Mouse (Mus musculus) left cerebral cortex, adult 18-20 months (tissue): ENCODE results near the gene Gm11639. TPM values are rescaled to one million over a fixed set of nuclear protein-coding genes. Genes with fewer than 3 reads are reported as not detected.

ENCODE experiments used
- DNase-seq, 2 experiments: peaks; one replicate each; pipeline ENCODE4 v3.0.0; 2021 to 2022; ENCODE audit warnings: low spot score in 2 of 2, mixed read lengths in 1 of 2
- total RNA-seq, 2 experiments: library from RNA; stranded (reverse); gene quantifications; 2 replicates each; pipeline ENCODE4 v1.2.3; 2021

Gene Gm11639
- total RNA-seq, 2 experiments from 2014 or later: 0.49 to 1.2 TPM

- no peak for DNase-seq
These were observed 18.6 kb downstream of the Gm11639 start for GRCm38 (mm10) chr11:104704097-104704496.

GRCm38 (mm10) chr11:104707084-104707483 is 21.6 kb downstream of the Gm11639 start:
- DNase-seq: no peak

GRCm38 (mm10) chr11:104744995-104745568 is 59.6 kb downstream of the Gm11639 start:
- no peak for DNase-seq

- DNase-seq: no peak
These were observed 80.3 kb downstream of the Gm11639 start for GRCm38 (mm10) chr11:104765762-104766161.

GRCm38 (mm10) chr11:104767068-104767467 is 81.6 kb downstream of the Gm11639 start:
- DNase-seq: no peak

- peak; percentile 27 to 56 for DNase-seq
These were observed 82.6 kb downstream of the Gm11639 start for GRCm38 (mm10) chr11:104768072-104768471.

GRCm38 (mm10) chr11:104778796-104779195 is 93.3 kb downstream of the Gm11639 start:
- DNase-seq: no peak

GRCm38 (mm10) chr11:104944723-104945122 is 259.2 kb downstream of the Gm11639 start:
- no peak for DNase-seq

- DNase-seq: no peak
These were observed 266.8 kb downstream of the Gm11639 start for GRCm38 (mm10) chr11:104952349-104952748.

GRCm38 (mm10) chr11:104967862-104968261 is 282.4 kb downstream of the Gm11639 start:
- no peak for DNase-seq

- DNase-seq: no peak
These were observed 282.9 kb downstream of the Gm11639 start for GRCm38 (mm10) chr11:104968388-104968787.

GRCm38 (mm10) chr11:104971322-104971721 is 285.8 kb downstream of the Gm11639 start:
- no peak for DNase-seq

- DNase-seq: no peak
These were observed 287.0 kb downstream of the Gm11639 start for GRCm38 (mm10) chr11:104972480-104972879.

- DNase-seq: no peak
These were observed 292.5 kb downstream of the Gm11639 start for GRCm38 (mm10) chr11:104977976-104978375.

GRCm38 (mm10) chr11:104981342-104982055 is 296.0 kb downstream of the Gm11639 start:
- DNase-seq: no peak

GRCm38 (mm10) chr11:105009232-105009631 is 323.7 kb downstream of the Gm11639 start:
- DNase-seq: no peak

GRCm38 (mm10) chr11:105021071-105021470 is 335.6 kb downstream of the Gm11639 start:
- no peak for DNase-seq

- no peak for DNase-seq
These were observed 343.3 kb downstream of the Gm11639 start for GRCm38 (mm10) chr11:105028744-105029348.

GRCm38 (mm10) chr11:105029525-105029924 is 344.0 kb downstream of the Gm11639 start:
- DNase-seq: no peak

- DNase-seq: no peak
These were observed 344.7 kb downstream of the Gm11639 start for GRCm38 (mm10) chr11:105030229-105030628.

- DNase-seq: no peak
These were observed 345.6 kb downstream of the Gm11639 start for GRCm38 (mm10) chr11:105031103-105031502.

GRCm38 (mm10) chr11:105035081-105035480 is 349.6 kb downstream of the Gm11639 start:
- no peak for DNase-seq
